Mouse (Mus musculus) liver, embryonic 18 days (tissue): ENCODE results near the gene Tmprss11d. TPM values are rescaled to one million over a fixed set of nuclear protein-coding genes. Genes with fewer than 3 reads are reported as not detected.

Experiments
- polyA plus RNA-seq: library from polyadenylated mRNA; depleted of rRNA; stranded (reverse); fragments of >200 nt; gene quantifications from 2 replicates; pipeline ENCODE4 v1.2.3, GENCODE M21; 2012; rRNA removed

Tmprss11d gene
- polyA plus RNA-seq, result not detected in 2 replicates

DNA sequence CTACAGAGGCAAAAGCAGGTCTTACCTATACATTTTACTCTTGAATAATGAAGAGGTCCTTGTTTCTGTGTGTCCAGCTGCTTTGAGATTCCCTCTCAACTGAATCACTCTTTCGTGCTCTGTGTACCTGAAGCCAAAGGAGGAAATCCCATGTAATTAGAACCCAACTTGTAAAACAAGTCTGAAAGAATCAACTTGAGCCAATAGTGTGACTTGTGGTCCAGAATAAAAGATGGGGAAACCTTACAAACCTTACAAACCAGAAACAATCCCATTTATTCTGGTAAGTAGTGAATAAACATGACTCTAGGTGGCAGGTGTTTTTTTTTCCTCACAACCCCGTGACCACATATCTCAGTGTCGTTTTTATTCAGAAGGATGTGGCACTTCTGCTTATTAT is at the start of gene Tmprss11d:
Gene Tmprss11d, minus strand, starts transcription at position 101 of the 400 bp plus-strand sequence.

GRCm38 (mm10) chr5:86289208-86289607 is 84.0 kb downstream of the Tmprss11d start, which contains the start of gene Tmprss11c:
Gene Tmprss11c (minus strand): TSS chr5:86289308.

Other genes starting within 250 kb of the Tmprss11d start
- 1.9 TPM in 2 replicates for gene Uba6, start 200.6 kb downstream of the Tmprss11d start, polyA plus RNA-seq
- gene Gnrhr, start 175.5 kb downstream of the Tmprss11d start, polyA plus RNA-seq, result not detected in 2 replicates
- not detected in 2 replicates for gene Tmprss11c, start 84.1 kb downstream of the Tmprss11d start, polyA plus RNA-seq
- not detected in 2 replicates for gene Tmprss11a, start 95.6 kb upstream of the Tmprss11d start, polyA plus RNA-seq
- not detected in 2 replicates for gene Tmprss11g, start 145.2 kb upstream of the Tmprss11d start, polyA plus RNA-seq